Mouse (Mus musculus) cerebellum, adult 2 months (tissue): ENCODE data around the gene Nr1h4. TPM values are rescaled to one million over a fixed set of nuclear protein-coding genes. Genes with fewer than 3 reads are reported as not detected.
A peak's percentile ranks its signal among the peaks of the same experiment; 100 is the strongest.

Experiments used
- DNase-seq, 2 experiments: peaks; one replicate each; pipeline ENCODE4 v3.0.0; 2021
- H3K27ac ChIP-seq: fragments of 200-500 bp; 2 replicates; pipeline ENCODE4 v1.5.1; 2012; ENCODE audit warnings: low read length, control low read depth, inconsistent platforms; ENCODE audit not compliant: insufficient read depth
- H3K27me3 ChIP-seq: fragments of 200-500 bp; 2 replicates; pipeline ENCODE4 v1.6.1; 2012; ENCODE audit warnings: inconsistent platforms, mild to moderate bottlenecking, low read length, moderate library complexity; ENCODE audit not compliant: control insufficient read depth, insufficient read depth
- H3K4me1 ChIP-seq: fragments of 200-500 bp; 2 replicates; pipeline ENCODE4 v1.6.1; 2011; ENCODE audit warnings: low read length; ENCODE audit not compliant: control insufficient read depth, insufficient read depth
- H3K4me3 ChIP-seq: fragments of 200-500 bp; replicated peaks from 2 replicates; pipeline ENCODE3; 2011; ENCODE audit warnings: mild to moderate bottlenecking, low read depth, low read length, control low read depth; ENCODE audit not compliant: insufficient read depth
- CTCF ChIP-seq: fragments of 200-500 bp; IDR thresholded peaks from 2 replicates; pipeline ENCODE4 v1.5.1; 2011; ENCODE audit warnings: low read depth, mild to moderate bottlenecking, control low read depth, low read length, moderate library complexity, borderline replicate concordance; ENCODE audit not compliant: insufficient read depth
- POLR2A ChIP-seq: fragments of 200-500 bp; IDR thresholded peaks from 2 replicates; pipeline ENCODE4 v1.6.1; 2011; ENCODE audit warnings: low read length, control low read depth, borderline replicate concordance; ENCODE audit not compliant: insufficient read depth
- WGBS: fragments of 180-500 bp; shearing (Covaris S2); methylation state at CpG from one replicate; pipeline ENCODE4 v1.1.7; 2018; 5-methylcytosine and 5-hydroxymethylcytosine counted together
- polyA plus RNA-seq: library from polyadenylated mRNA; depleted of rRNA; stranded (reverse); fragments of >200 nt; gene quantifications from 2 replicates; pipeline ENCODE4 v1.2.3, GENCODE M21; 2012

Nr1h4 gene
- polyA plus RNA-seq, 1 experiment, result 0.08 TPM

GRCm38 (mm10) chr10:89532451-89532850, 934 bp downstream of the Nr1h4 start:
- peaks cover 2% of the 10 kb centered on the region; the same call in 1 of the 2 replicates for H3K4me1 ChIP-seq
- H3K27ac ChIP-seq, result no peak overlapping the region
- no peaks in the 10 kb centered on the region for H3K27me3 ChIP-seq
- TF ChIP-seq POLR2A (no peak), CTCF (no peak)
- 86% methylated on average over 5 of the region's 5 CpGs for WGBS
- no peak overlapping the region for H3K4me3 ChIP-seq
- DNase-seq, result peak in 1 of 2 experiments; percentile 4

- no peak for TF ChIP-seq CTCF
- no peak for TF ChIP-seq POLR2A
- Histone ChIP-seq H3K4me3 (no peak overlapping the region), H3K27ac (no peak overlapping the region), H3K4me1 (peaks cover 2% of the 10 kb centered on the region; the same call in 1 of the 2 replicates), H3K27me3 (no peaks in the 10 kb centered on the region)
- DNase-seq, result peak in 1 of 2 experiments; percentile 3
- WGBS, result 55% methylated on average over 2 of the region's 2 CpGs
These were observed 1.4 kb downstream of the Nr1h4 start for GRCm38 (mm10) chr10:89531976-89532375.

GRCm38 (mm10) chr10:89531194-89531634, 2.2 kb downstream of the Nr1h4 start:
- Histone ChIP-seq H3K27ac (no peak overlapping the region), H3K4me3 (no peak overlapping the region), H3K4me1 (peaks cover 2% of the 10 kb centered on the region; the same call in 1 of the 2 replicates), H3K27me3 (no peaks in the 10 kb centered on the region)
- peak in 1 of 2 experiments; percentile 3 for DNase-seq
- TF ChIP-seq POLR2A (no peak), CTCF (no peak)
- 42% methylated on average over 5 of the region's 5 CpGs for WGBS

GRCm38 (mm10) chr10:89527054-89527453, 6.3 kb downstream of the Nr1h4 start:
- H3K4me1 ChIP-seq, result no peaks in the 10 kb centered on the region
- H3K27me3 ChIP-seq, result no peaks in the 10 kb centered on the region
- TF ChIP-seq POLR2A (no peak), CTCF (no peak)
- no peak overlapping the region for H3K27ac ChIP-seq
- H3K4me3 ChIP-seq, result no peak overlapping the region
- no peak for DNase-seq
- WGBS, result 73% methylated on average over 5 of the region's 5 CpGs

GRCm38 (mm10) chr10:89525823-89526222, 7.6 kb downstream of the Nr1h4 start:
- TF ChIP-seq CTCF (no peak), POLR2A (no peak)
- 60% methylated on average over 2 of the region's 2 CpGs for WGBS
- Histone ChIP-seq H3K27me3 (no peaks in the 10 kb centered on the region), H3K4me3 (no peak overlapping the region), H3K4me1 (no peaks in the 10 kb centered on the region), H3K27ac (no peak overlapping the region)
- DNase-seq, result no peak

GRCm38 (mm10) chr10:89522481-89522880, 10.9 kb downstream of the Nr1h4 start:
- no peak for TF ChIP-seq POLR2A
- TF ChIP-seq CTCF, result no peak
- H3K27me3 ChIP-seq, result no peaks in the 10 kb centered on the region
- no peaks in the 10 kb centered on the region for H3K4me1 ChIP-seq
- WGBS, result 89% methylated on average over 7 of the region's 7 CpGs
- H3K27ac ChIP-seq, result no peak overlapping the region
- no peak for DNase-seq
- H3K4me3 ChIP-seq, result no peak overlapping the region

GRCm38 (mm10) chr10:89521790-89522431, 11.5 kb downstream of the Nr1h4 start:
- no peak for DNase-seq
- 93% methylated on average over 9 of the region's 9 CpGs for WGBS
- TF ChIP-seq POLR2A, result no peak
- TF ChIP-seq CTCF, result no peak
- Histone ChIP-seq H3K27me3 (no peaks in the 10 kb centered on the region), H3K4me1 (no peaks in the 10 kb centered on the region), H3K27ac (no peak overlapping the region), H3K4me3 (no peak overlapping the region)

GRCm38 (mm10) chr10:89520381-89520780, 13.0 kb downstream of the Nr1h4 start:
- H3K4me3 ChIP-seq, result no peak overlapping the region
- 93% methylated on average over 4 of the region's 4 CpGs for WGBS
- DNase-seq, result no peak
- no peaks in the 10 kb centered on the region for H3K4me1 ChIP-seq
- TF ChIP-seq CTCF (no peak), POLR2A (no peak)
- H3K27ac ChIP-seq, result no peak overlapping the region
- no peaks in the 10 kb centered on the region for H3K27me3 ChIP-seq
